Mouse (Mus musculus) erythroblast, embryonic 14.5 days (primary cell): Measurements from ENCODE around the gene Dand5.

Source experiments
- GATA1 ChIP-seq: IDR thresholded peaks from 2 replicates; pipeline ENCODE4 v1.6.1; 2012; ENCODE audit warnings: low read length, inconsistent platforms, mixed read lengths
- TAL1 ChIP-seq: IDR thresholded peaks from 3 replicates; pipeline ENCODE4 v1.6.1; 2012; ENCODE audit warnings: low read length, inconsistent platforms, mixed read lengths

DNA sequence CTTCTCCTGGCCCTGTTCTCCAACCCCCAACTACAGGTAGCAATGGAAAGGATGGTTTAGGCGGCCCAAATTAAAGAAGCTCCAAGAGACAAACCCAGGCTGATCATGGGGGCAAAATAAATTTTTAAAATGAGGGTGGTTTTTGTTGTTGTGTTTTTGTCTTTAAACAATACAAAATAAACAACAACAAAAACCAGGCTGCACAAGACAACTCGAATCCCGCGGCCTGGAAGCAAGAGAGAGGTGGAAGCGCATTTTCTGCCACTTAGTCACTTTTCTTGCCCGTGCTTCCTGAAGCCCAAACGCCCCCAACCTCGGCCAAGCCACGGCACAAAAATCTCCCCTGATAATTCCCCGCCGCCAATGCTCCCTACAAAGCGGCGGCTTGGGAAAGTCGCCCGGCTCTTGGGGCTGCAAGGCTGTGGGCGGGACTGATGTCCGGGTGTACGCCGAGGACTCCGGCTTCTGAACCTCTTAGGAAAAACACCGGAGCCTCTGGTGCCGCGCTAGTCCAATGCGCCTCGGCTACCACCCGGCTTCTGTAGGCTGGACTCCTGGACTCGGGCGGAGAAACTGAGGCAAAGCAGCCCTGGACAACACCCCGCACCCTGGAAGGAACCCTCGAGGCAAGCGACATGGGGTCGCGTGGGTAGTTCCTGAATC lies 38.6 kb downstream of the Dand5 start:
- no peak for TF ChIP-seq GATA1
- TF ChIP-seq TAL1: no peak
